Mouse (Mus musculus): Measurements from ENCODE around the gene Baz2b. TPM values are rescaled to one million over a fixed set of nuclear protein-coding genes. Genes with fewer than 3 reads are reported as not detected.

Gene Baz2b
- total and polyA plus RNA-seq, 2 experiments from 2014 or later, result 40.6 to 71.7 TPM

DNA sequence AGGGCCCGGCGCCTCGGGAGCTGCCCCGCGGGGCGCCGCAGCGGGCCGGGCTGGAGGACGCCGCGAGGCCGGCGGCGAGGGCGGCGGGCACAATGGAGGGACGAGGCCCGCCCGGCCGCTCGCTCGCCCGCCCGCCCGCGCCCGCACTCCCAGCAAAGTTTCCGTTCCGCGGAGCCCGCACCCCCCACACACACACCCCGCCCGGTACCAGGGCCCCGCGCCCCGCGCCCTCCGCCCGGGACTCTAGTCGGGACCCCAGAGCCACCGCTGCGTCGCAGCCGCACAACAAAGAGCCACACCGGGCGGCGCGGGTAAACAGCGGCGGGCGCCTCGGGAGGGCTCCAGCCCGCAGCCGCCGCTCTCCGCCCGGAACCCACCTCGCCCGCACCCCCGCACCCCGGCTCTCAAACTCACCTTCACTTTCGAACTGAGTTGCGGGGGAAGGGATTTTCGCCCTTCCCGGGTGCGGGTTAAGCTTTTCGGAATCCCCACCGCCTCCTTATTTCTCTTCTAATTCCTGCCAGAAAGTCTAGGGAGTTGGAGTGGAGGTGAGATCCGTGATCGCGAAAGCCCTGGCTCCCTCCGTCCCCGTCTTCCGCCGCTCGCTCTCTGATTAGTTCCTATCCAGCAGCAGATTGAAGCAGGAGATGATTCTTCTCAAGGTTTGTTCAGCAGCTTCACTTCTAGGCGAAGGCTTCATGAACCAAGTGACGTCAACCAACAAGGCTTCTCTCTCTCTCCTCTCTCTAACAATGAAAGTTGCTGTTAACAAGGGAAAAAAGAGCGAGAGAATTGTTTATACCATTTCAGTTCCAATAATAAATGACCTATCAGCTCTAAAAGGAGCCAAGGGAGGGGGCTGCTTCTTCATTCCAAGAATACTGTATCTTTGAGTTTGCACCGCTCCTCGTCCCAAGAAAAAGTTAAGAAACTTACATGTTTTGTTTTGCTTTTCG lies 84.3 kb downstream of the Baz2b start:
- no peak for TF ChIP-seq CTCF (IDR thresholded peaks at IDR 0.05; ENCODE audit: low read depth)
- Histone ChIP-seq H3K36me3 (ENCODE audit: insufficient read depth) (no peaks in the 10 kb centered on the region), H3K4me3 (ENCODE audit: low read depth, low read length) (peak overlapping the region; percentile 75), H3K27me3 (ENCODE audit: insufficient read depth, low read length) (no peaks in the 10 kb centered on the region), H3K4me2 (ENCODE audit: low read depth) (peak overlapping the region; percentile 57), H3K9ac (peak overlapping the region; percentile 96), H3K27ac (ENCODE audit: low read depth, low read length) (peak overlapping the region; percentile 97), H3K9me3 (ENCODE audit: low read length) (no peaks in the 10 kb centered on the region), H3K4me1 (ENCODE audit: insufficient read depth) (peaks cover 9% of the 10 kb centered on the region; the same call in 1 of the 2 replicates)
- DNase-seq (peak; percentile 77), ATAC-seq (peak; percentile 79)
- 2% methylated on average over 65 of the region's 83 CpGs for WGBS

DNA sequence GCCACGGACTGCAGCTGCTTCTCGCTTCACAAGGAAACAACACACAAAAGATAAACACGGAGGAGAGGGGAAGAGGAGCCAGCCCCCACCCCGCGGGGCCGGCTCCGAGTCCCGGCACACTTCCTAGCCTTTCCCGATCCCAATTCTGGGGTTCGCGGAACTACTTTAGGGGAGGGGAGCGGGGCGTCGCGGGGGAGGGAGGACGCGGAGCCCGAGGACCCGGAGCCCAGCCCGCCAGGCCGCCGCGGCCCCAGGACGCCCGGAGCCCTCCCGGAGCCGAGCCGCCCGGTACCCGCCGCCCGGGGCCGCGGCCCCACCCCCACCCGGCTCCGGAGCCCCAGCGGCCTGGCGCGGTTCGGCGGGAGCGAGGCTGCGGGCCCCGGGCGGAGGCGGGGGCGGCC lies 85.0 kb downstream of the Baz2b start:
- 2% methylated on average over 38 of the region's 47 CpGs for WGBS
- peaks cover 9% of the 10 kb centered on the region; the same call in 1 of the 2 replicates for H3K4me1 ChIP-seq (ENCODE audit: insufficient read depth)
- H3K27me3 ChIP-seq (ENCODE audit: insufficient read depth, low read length), result no peaks in the 10 kb centered on the region
- peak overlapping the region; percentile 75 for H3K4me3 ChIP-seq (ENCODE audit: low read depth, low read length)
- H3K4me2 ChIP-seq (ENCODE audit: low read depth), result peak overlapping the region; percentile 57
- peak overlapping the region; percentile 96 for H3K9ac ChIP-seq
- H3K9me3 ChIP-seq (ENCODE audit: low read length), result no peaks in the 10 kb centered on the region
- ATAC-seq (peak; percentile 76), DNase-seq (peak; percentile 70)
- no peaks in the 10 kb centered on the region for H3K36me3 ChIP-seq (ENCODE audit: insufficient read depth)
- H3K27ac ChIP-seq (ENCODE audit: low read depth, low read length), result peak overlapping the region; percentile 97
- no peak for TF ChIP-seq CTCF (IDR thresholded peaks at IDR 0.05; ENCODE audit: low read depth)

- WGBS, result 3% methylated on average over 13 of the region's 13 CpGs
- Histone ChIP-seq H3K4me2 (ENCODE audit: low read depth) (peak overlapping the region; percentile 57), H3K36me3 (ENCODE audit: insufficient read depth) (no peaks in the 10 kb centered on the region), H3K9ac (peak overlapping the region; percentile 96), H3K9me3 (ENCODE audit: low read length) (no peaks in the 10 kb centered on the region), H3K27me3 (ENCODE audit: insufficient read depth, low read length) (no peaks in the 10 kb centered on the region), H3K4me1 (ENCODE audit: insufficient read depth) (peaks cover 9% of the 10 kb centered on the region; the same call in 1 of the 2 replicates), H3K4me3 (ENCODE audit: low read depth, low read length) (peak overlapping the region; percentile 75), H3K27ac (ENCODE audit: low read depth, low read length) (peak overlapping the region; percentile 97)
- TF ChIP-seq CTCF (IDR thresholded peaks at IDR 0.05; ENCODE audit: low read depth), result no peak
- no peak for ATAC-seq
- no peak for DNase-seq
Measured at GRCm38 (mm10) chr2:60123911-60124647, 85.6 kb downstream of the Baz2b start.

GRCm38 (mm10) chr2:60123061-60123874 lies 86.4 kb downstream of the Baz2b start:
- H3K27me3 ChIP-seq (ENCODE audit: insufficient read depth, low read length), result no peaks in the 10 kb centered on the region
- no peaks in the 10 kb centered on the region for H3K9me3 ChIP-seq (ENCODE audit: low read length)
- peaks cover 9% of the 10 kb centered on the region for H3K4me1 ChIP-seq (ENCODE audit: insufficient read depth)
- DNase-seq (no peak), ATAC-seq (no peak)
- peak overlapping the region; percentile 16 for H3K4me3 ChIP-seq (ENCODE audit: low read depth, low read length)
- no peaks in the 10 kb centered on the region for H3K36me3 ChIP-seq (ENCODE audit: insufficient read depth)
- WGBS, result 31% methylated on average over 6 of the region's 6 CpGs
- H3K27ac ChIP-seq (ENCODE audit: low read depth, low read length), result no peak overlapping the region
- TF ChIP-seq CTCF (IDR thresholded peaks at IDR 0.05; ENCODE audit: low read depth), result no peak
- peak overlapping the region; percentile 26 for H3K4me2 ChIP-seq (ENCODE audit: low read depth)
- H3K9ac ChIP-seq, result peak overlapping the region; percentile 6; the same call in 1 of the 2 replicates

DNA sequence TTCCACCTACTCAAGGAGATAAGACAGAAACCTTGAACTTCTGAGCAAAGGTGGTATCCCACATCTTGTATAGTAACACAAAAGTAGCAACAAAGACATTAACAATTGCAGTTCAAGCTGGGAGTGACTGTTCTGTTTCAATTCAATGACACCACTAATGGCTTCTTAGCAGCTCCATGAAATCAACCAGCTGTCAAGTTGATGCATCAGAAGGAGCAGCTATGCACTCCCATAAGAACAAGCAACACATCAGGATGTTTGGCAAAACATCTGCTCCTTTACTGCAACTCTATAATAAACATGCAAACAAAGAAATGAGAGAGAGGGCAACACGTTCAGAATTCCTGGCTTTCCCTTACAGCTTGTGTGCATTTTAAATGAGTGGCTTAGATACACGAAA lies 87.5 kb downstream of the Baz2b start:
- Histone ChIP-seq H3K27me3 (ENCODE audit: insufficient read depth, low read length) (no peaks in the 10 kb centered on the region), H3K4me3 (ENCODE audit: low read depth, low read length) (no peak overlapping the region), H3K4me1 (ENCODE audit: insufficient read depth) (peaks cover 11% of the 10 kb centered on the region), H3K9ac (no peak overlapping the region), H3K4me2 (ENCODE audit: low read depth) (peak overlapping the region; percentile 11; the same call in 1 of the 2 replicates), H3K27ac (ENCODE audit: low read depth, low read length) (no peak overlapping the region), H3K9me3 (ENCODE audit: low read length) (no peaks in the 10 kb centered on the region), H3K36me3 (ENCODE audit: insufficient read depth) (no peaks in the 10 kb centered on the region)
- DNase-seq, result peak; percentile 49
- no peak for ATAC-seq
- WGBS, result 17% methylated on average over 2 of the region's 2 CpGs
- TF ChIP-seq CTCF (IDR thresholded peaks at IDR 0.05; ENCODE audit: low read depth), result no peak

- no peak for DNase-seq
- H3K9ac ChIP-seq, result no peak overlapping the region
- no peak overlapping the region for H3K4me3 ChIP-seq (ENCODE audit: low read depth, low read length)
- no peaks in the 10 kb centered on the region for H3K9me3 ChIP-seq (ENCODE audit: low read length)
- peaks cover 6% of the 10 kb centered on the region for H3K4me1 ChIP-seq (ENCODE audit: insufficient read depth)
- H3K36me3 ChIP-seq (ENCODE audit: insufficient read depth), result no peaks in the 10 kb centered on the region
- ATAC-seq, result no peak
- H3K27ac ChIP-seq (ENCODE audit: low read depth, low read length), result no peak overlapping the region
- no peaks in the 10 kb centered on the region for H3K27me3 ChIP-seq (ENCODE audit: insufficient read depth, low read length)
- no peak overlapping the region for H3K4me2 ChIP-seq (ENCODE audit: low read depth)
- WGBS, result 52% methylated on average over 2 of the region's 2 CpGs
- TF ChIP-seq CTCF (IDR thresholded peaks at IDR 0.05; ENCODE audit: low read depth), result no peak
Measured at GRCm38 (mm10) chr2:60120681-60121080, 89.0 kb downstream of the Baz2b start.
